18 mouse cellular contexts compared by ENCODE assay signal in the genomic region with DNA sequence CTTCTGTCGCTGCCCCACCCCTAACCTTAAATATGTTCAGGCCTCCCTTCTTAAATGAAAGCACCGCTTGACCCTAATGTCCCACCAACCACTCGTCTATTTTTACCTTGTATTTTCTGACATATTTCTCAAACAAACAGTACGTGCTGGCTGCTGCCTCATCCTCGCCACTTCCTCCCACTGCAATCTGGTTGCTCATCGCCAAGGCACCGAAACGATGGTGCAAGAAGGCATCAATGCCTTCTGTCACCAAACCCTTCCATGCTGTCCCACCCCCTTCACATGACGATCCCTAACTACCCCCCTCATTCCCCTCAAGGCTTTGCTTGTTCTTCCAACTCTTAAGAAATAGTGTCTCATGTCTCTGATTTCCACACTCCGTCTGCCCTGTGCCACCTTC.
DNase-seq lines count a peak whose midpoint lies in the region; ATAC-seq lines count a peak whose summit lies in the region.
"Had no signal": no experiment of that assay in that cellular context is flagged by ENCODE, and none has a peak within 500 bp of the region (broad histone marks: within the 10 kb centered on the region; RNA-seq: fewer than 3 reads in every experiment).

No protein-coding gene starts in this region.

- DNase-seq in frontal cortex, postnatal 25 days (ENCODE audit: low spot score in 2 of 2): no peak
- peak; percentile 52 to 53 for DNase-seq in left cerebral cortex, adult 18-20 months (ENCODE audit: low spot score in 2 of 2)
- DNase-seq in left cerebral cortex, postnatal 14 days (ENCODE audit: low spot score in 2 of 2): no peak
- DNase-seq in brain, adult 2 months (ENCODE audit: low read depth, low spot score): peak; percentile 84
- no peak for DNase-seq in cerebellum, postnatal 10 days
- DNase-seq: adrenal gland, postnatal 10 days; cerebellum, adult 11 months; cerebellum, adult 9-10 months; gastrocnemius, postnatal 25 days; heart, adult 18-20 months; heart, postnatal 4 days; kidney, adult 9 months; kidney, postnatal 14 days; thymus, postnatal 14 days had no signal

- ATAC-seq in frontal cortex, adult (ENCODE audit: low TSS enrichment): peak; percentile 76
- ATAC-seq in megakaryocyte, adult 5-6 weeks (ENCODE audit: poor library complexity, severe bottlenecking): 0 out of 2 replicates have a peak, but pooled peaks have one; percentile 18
- ATAC-seq: intestine, postnatal 0 days; Patski had no signal

- intact Hi-C loops in left cerebral cortex, postnatal 14 days (cut with DNase I): no loop called here

Comparison
In these comparisons a context has a peak if more than half of its experiments do, and no peak if none do; other contexts are left out.
1. DNase-seq: peak in left cerebral cortex, adult 18-20 months (2 of 2) and brain, adult 2 months (single experiment); none in frontal cortex, postnatal 25 days (0 of 2), left cerebral cortex, postnatal 14 days (0 of 2) and cerebellum, postnatal 10 days (0 of 2).